13 mouse cellular contexts compared by ENCODE assay signal in genomic region chr2:103012782-103013575, GRCm38 (mm10).
DNase-seq lines count a peak whose midpoint lies in the region; ATAC-seq and TF ChIP-seq lines count a peak whose summit lies in the region.
"Had no signal": no experiment of that assay in that cellular context is flagged by ENCODE, and none has a peak within 500 bp of the region (broad histone marks: within the 10 kb centered on the region; RNA-seq: fewer than 3 reads in every experiment).

No protein-coding gene starts in this region.

- TF ChIP-seq POLR2A in liver, adult 2 months (IDR thresholded peaks at IDR 0.05; ENCODE audit: extremely low read depth, insufficient read depth, low read length) = no peak
- TF ChIP-seq POLR2A in CH12.LX (IDR thresholded peaks at IDR 0.05; ENCODE audit: low read depth, low read length) = no peak
- TF ChIP-seq POLR2A in embryonic fibroblast, embryonic 13.5 days (IDR thresholded peaks at IDR 0.05; ENCODE audit: low read depth, low read length) = no peak

- no peaks in the 10 kb centered on the region for H3K79me2 ChIP-seq in liver, adult 2 months (ENCODE audit: control insufficient read depth, insufficient read depth, low read length)
- H3K79me2 ChIP-seq in CH12.LX (replicated peaks; ENCODE audit: control insufficient read depth, extremely low read depth, insufficient read depth, poor library complexity, severe bottlenecking) = no peaks in the 10 kb centered on the region

- dilution Hi-C loops in CH12.LX (cut with MboI; ENCODE audit: extremely low pct_ligation_motif_present, extremely low pct_unique_long_range_greater_than_20kb, low sequenced_read_pairs) = no loop called here

- H3K27ac ChIP-seq in forebrain, postnatal 0 days (ENCODE audit: low read depth, low read length) = no peak overlapping the region
- H3K27ac ChIP-seq in forebrain, embryonic 10.5 days = no peak overlapping the region
- H3K27ac ChIP-seq in liver, adult 2 months (replicated peaks; ENCODE audit: insufficient read depth, low read depth, low read length) = no peak overlapping the region
- H3K27ac ChIP-seq in liver, embryonic 12.5 days = no peak overlapping the region
- no peak overlapping the region for H3K27ac ChIP-seq in CH12.LX (ENCODE audit: insufficient read depth, low read depth)
- H3K27ac ChIP-seq in embryonic fibroblast, embryonic 13.5 days (ENCODE audit: insufficient read depth, low read length) = peak overlapping the region; percentile 1; the same call in 1 of the 2 replicates
- H3K27ac ChIP-seq in kidney, embryonic 16.5 days (ENCODE audit: low read length) = no peak overlapping the region
- H3K27ac ChIP-seq: liver, embryonic 13.5 days had no signal

- H3K27me3 ChIP-seq in forebrain, postnatal 0 days (ENCODE audit: insufficient read depth, low read length) = no peaks in the 10 kb centered on the region
- H3K27me3 ChIP-seq in forebrain, embryonic 10.5 days (ENCODE audit: poor library complexity, severe bottlenecking) = no peaks in the 10 kb centered on the region
- H3K27me3 ChIP-seq in liver, adult 2 months (ENCODE audit: control insufficient read depth, insufficient read depth, low read length) = no peaks in the 10 kb centered on the region
- H3K27me3 ChIP-seq in liver, embryonic 12.5 days (replicated peaks) = no peaks in the 10 kb centered on the region
- no peaks in the 10 kb centered on the region for H3K27me3 ChIP-seq in CH12.LX (replicated peaks)
- H3K27me3 ChIP-seq in kidney, embryonic 16.5 days (ENCODE audit: insufficient read depth, low read length) = no peaks in the 10 kb centered on the region
- H3K27me3 ChIP-seq: liver, embryonic 13.5 days; megakaryocyte, embryonic 14.5 days had no signal

- DNase-seq in forebrain, postnatal 0 days = no peak
- DNase-seq in forebrain, embryonic 10.5 days (ENCODE audit: extremely low spot score, low spot score) = no peak
- no peak for DNase-seq in liver, adult 2 months (ENCODE audit: extremely low read depth, low read depth, low spot score)
- DNase-seq in CH12.LX (ENCODE audit: extremely low read depth) = no peak
- no peak for DNase-seq in neural tube, embryonic 10.5 days (ENCODE audit: extremely low spot score, low spot score)
- DNase-seq: kidney, postnatal 14 days; liver, embryonic 13.5 days; right cerebral cortex, postnatal 4 days had no signal

- in situ Hi-C loops in CH12.LX (cut with MboI; ENCODE audit: low pct_ligation_motif_present, low pct_unique_long_range_greater_than_20kb, low sequenced_read_pairs) = no loop called here

- TF ChIP-seq EP300 in CH12.LX (IDR thresholded peaks at IDR 0.05; ENCODE audit: low read length) = no peak

- no peak for ATAC-seq in forebrain, postnatal 0 days
- no peak for ATAC-seq in liver, embryonic 12.5 days
- no peak for ATAC-seq in kidney, embryonic 16.5 days (ENCODE audit: low FRiP score, low TSS enrichment)

- peak; percentile 30; the same call in 1 of the 2 replicates for TF ChIP-seq CTCF in forebrain, postnatal 0 days (IDR thresholded peaks at IDR 0.05; ENCODE audit: low read depth)
- 0 out of 2 replicates have a peak, but pooled peaks have one; percentile 7 for TF ChIP-seq CTCF in liver, adult 2 months (IDR thresholded peaks at IDR 0.05; ENCODE audit: low read depth, low read length)
- peak in 1 of 2 experiments; percentile 59; a peak in 2 of 4 replicates for TF ChIP-seq CTCF in CH12.LX (conservative IDR thresholded peaks at IDR 0.05 in 1 of 2, IDR thresholded peaks at IDR 0.05 in 1 of 2; ENCODE audit: low read depth in 2 of 2, low read length in 2 of 2)
- TF ChIP-seq CTCF in embryonic fibroblast, embryonic 13.5 days (IDR thresholded peaks at IDR 0.05; ENCODE audit: borderline replicate concordance, insufficient read depth, low read length) = no peak

- H3K9me3 ChIP-seq in forebrain, postnatal 0 days (ENCODE audit: low read length) = 0 out of 2 replicates have a peak, but pooled peaks cover 2% of the 10 kb centered on the region
- no peaks in the 10 kb centered on the region for H3K9me3 ChIP-seq in forebrain, embryonic 10.5 days
- H3K9me3 ChIP-seq in liver, embryonic 12.5 days (replicated peaks) = no peaks in the 10 kb centered on the region
- H3K9me3 ChIP-seq in CH12.LX (replicated peaks; ENCODE audit: low read length) = peaks cover 4% of the 10 kb centered on the region
- no peaks in the 10 kb centered on the region for H3K9me3 ChIP-seq in kidney, embryonic 16.5 days (ENCODE audit: low read length)
- H3K9me3 ChIP-seq: liver, embryonic 13.5 days had no signal

- H3K36me3 ChIP-seq in forebrain, postnatal 0 days (ENCODE audit: insufficient read depth) = no peaks in the 10 kb centered on the region
- H3K36me3 ChIP-seq in forebrain, embryonic 10.5 days (replicated peaks) = no peaks in the 10 kb centered on the region
- no peaks in the 10 kb centered on the region for H3K36me3 ChIP-seq in liver, adult 2 months (ENCODE audit: control insufficient read depth, insufficient read depth, low read length)
- no peaks in the 10 kb centered on the region for H3K36me3 ChIP-seq in liver, embryonic 12.5 days
- H3K36me3 ChIP-seq in CH12.LX (replicated peaks in 1 of 2; ENCODE audit: control insufficient read depth in 1 of 2, insufficient read depth in 1 of 2, low read length in 1 of 2) = peaks cover 0 to 1% of the 10 kb centered on the region in 2 experiments
- H3K36me3 ChIP-seq in kidney, embryonic 16.5 days (ENCODE audit: insufficient read depth, low read length) = no peaks in the 10 kb centered on the region
- H3K36me3 ChIP-seq: liver, embryonic 13.5 days had no signal

- no peak overlapping the region for H3K9ac ChIP-seq in forebrain, postnatal 0 days
- no peak overlapping the region for H3K9ac ChIP-seq in liver, adult 2 months (ENCODE audit: low read depth, low read length)
- H3K9ac ChIP-seq in liver, embryonic 12.5 days = no peak overlapping the region
- H3K9ac ChIP-seq in CH12.LX (ENCODE audit: insufficient read depth, low read depth) = no peak overlapping the region
- no peak overlapping the region for H3K9ac ChIP-seq in kidney, embryonic 16.5 days (replicated peaks; ENCODE audit: low read length)
- H3K9ac ChIP-seq: liver, embryonic 13.5 days had no signal

- TF ChIP-seq RAD21 in CH12.LX (IDR thresholded peaks at IDR 0.05; ENCODE audit: low read depth, low read length) = peak; percentile 67

- H3K4me1 ChIP-seq in forebrain, postnatal 0 days (ENCODE audit: insufficient read depth) = no peaks in the 10 kb centered on the region
- peaks cover 10% of the 10 kb centered on the region; the same call in 1 of the 2 replicates for H3K4me1 ChIP-seq in forebrain, embryonic 10.5 days
- no peaks in the 10 kb centered on the region for H3K4me1 ChIP-seq in liver, adult 2 months (ENCODE audit: control insufficient read depth, insufficient read depth, low read length)
- H3K4me1 ChIP-seq in liver, embryonic 12.5 days = peaks cover 11% of the 10 kb centered on the region
- peaks cover 12 to 30% of the 10 kb centered on the region in 2 experiments for H3K4me1 ChIP-seq in CH12.LX (ENCODE audit: control insufficient read depth in 1 of 2, insufficient read depth in 2 of 2)
- H3K4me1 ChIP-seq in embryonic fibroblast, embryonic 13.5 days (ENCODE audit: control insufficient read depth, insufficient read depth, low read length) = peaks cover 16% of the 10 kb centered on the region
- peaks cover 7% of the 10 kb centered on the region; the same call in 1 of the 2 replicates for H3K4me1 ChIP-seq in kidney, embryonic 16.5 days (ENCODE audit: insufficient read depth, low read length)

- no peak overlapping the region for H3K4me2 ChIP-seq in forebrain, postnatal 0 days (ENCODE audit: low read depth)
- H3K4me2 ChIP-seq in liver, embryonic 12.5 days = no peak overlapping the region
- no peak overlapping the region for H3K4me2 ChIP-seq in CH12.LX (ENCODE audit: insufficient read depth, low read depth, poor library complexity, severe bottlenecking)
- no peak overlapping the region for H3K4me2 ChIP-seq in kidney, embryonic 16.5 days (replicated peaks; ENCODE audit: low read depth, low read length)
- H3K4me2 ChIP-seq: heart, embryonic 11.5 days; liver, embryonic 13.5 days had no signal

- WGBS in forebrain, postnatal 0 days = 79% methylated on average over 4 of the region's 4 CpGs
- 88% methylated on average over 4 of the region's 4 CpGs for WGBS in forebrain, embryonic 10.5 days
- WGBS in liver, adult 2 months = 93% methylated on average over 4 of the region's 4 CpGs
- 84% methylated on average over 4 of the region's 4 CpGs for WGBS in liver, embryonic 12.5 days (ENCODE audit: insufficient replicate concordance)
- 82% methylated on average over 4 of the region's 4 CpGs for WGBS in kidney, embryonic 16.5 days

- no peak overlapping the region for H3K4me3 ChIP-seq in forebrain, postnatal 0 days (ENCODE audit: low read depth, low read length)
- H3K4me3 ChIP-seq in forebrain, embryonic 10.5 days = no peak overlapping the region
- no peak overlapping the region for H3K4me3 ChIP-seq in liver, adult 2 months (ENCODE audit: insufficient read depth, low read depth, low read length)
- no peak overlapping the region for H3K4me3 ChIP-seq in liver, embryonic 12.5 days
- no peak overlapping the region for H3K4me3 ChIP-seq in CH12.LX (replicated peaks in 1 of 3; ENCODE audit: low read depth in 2 of 3, low read length in 2 of 3, poor library complexity in 1 of 3)
- no peak overlapping the region for H3K4me3 ChIP-seq in embryonic fibroblast, embryonic 13.5 days (ENCODE audit: insufficient read depth, low read length)
- no peak overlapping the region for H3K4me3 ChIP-seq in kidney, embryonic 16.5 days (ENCODE audit: low read length)
- H3K4me3 ChIP-seq: liver, embryonic 13.5 days; megakaryocyte, embryonic 14.5 days had no signal

TF ChIP-seq in CH12.LX, 34 proteins besides CTCF, POLR2A, EP300 and RAD21:
- TF ChIP-seq SMC3 (IDR thresholded peaks at IDR 0.05; ENCODE audit: low read depth, low read length) (peak; percentile 68), NELFE (IDR thresholded peaks at IDR 0.05; ENCODE audit: low read depth, low read length) (no peak)
